Mouse (Mus musculus) CH12.LX (cell line): ENCODE results near the gene Mpp2.

ENCODE experiments used
- CHD2 ChIP-seq: IDR thresholded peaks from 2 replicates; pipeline ENCODE4 v1.6.1; 2011; ENCODE audit warnings: low read length, improper control_type of control experiment
- CTCF ChIP-seq, 2 experiments: IDR thresholded peaks in 1 of 2; conservative IDR thresholded peaks in 1 of 2; 2 replicates each; pipeline ENCODE4 v1.5.1; 2011 to 2012; ENCODE audit warnings: low read depth in 2 of 2, low read length in 2 of 2, improper control_type of control experiment in 1 of 2, inconsistent platforms in 1 of 2, mild to moderate bottlenecking in 1 of 2, moderate library complexity in 1 of 2
- EP300 ChIP-seq: IDR thresholded peaks from 2 replicates; pipeline ENCODE4 v1.6.1; 2011; ENCODE audit warnings: low read length, improper control_type of control experiment
- HCFC1 ChIP-seq: IDR thresholded peaks from 2 replicates; pipeline ENCODE4 v1.6.1; 2012; ENCODE audit warnings: low read depth, mild to moderate bottlenecking, inconsistent platforms, low read length, improper control_type of control experiment
- KAT2A ChIP-seq: IDR thresholded peaks from 2 replicates; pipeline ENCODE4 v1.6.1; 2012; ENCODE audit warnings: low read length, improper control_type of control experiment, inconsistent platforms; ENCODE audit not compliant: insufficient replicate concordance
- MAX ChIP-seq: IDR thresholded peaks from 2 replicates; pipeline ENCODE4 v1.6.1; 2011; ENCODE audit warnings: low read length, improper control_type of control experiment
- POLR2A ChIP-seq: IDR thresholded peaks from 2 replicates; pipeline ENCODE4 v1.6.1; 2011; ENCODE audit warnings: low read depth, mild to moderate bottlenecking, improper control_type of control experiment, low read length
- USF1 ChIP-seq: IDR thresholded peaks from 2 replicates; pipeline ENCODE4 v1.6.1; 2014; ENCODE audit warnings: low read depth, mild to moderate bottlenecking, inconsistent platforms, low read length, improper control_type of control experiment
- ZNF384 ChIP-seq: IDR thresholded peaks from 2 replicates; pipeline ENCODE4 v1.6.1; 2012; ENCODE audit warnings: low read depth, low read length, improper control_type of control experiment, inconsistent platforms

GRCm38 (mm10) chr11:102046607-102047006, 41.7 kb downstream of the Mpp2 start:
- no peak for TF ChIP-seq EP300
- no peak for TF ChIP-seq KAT2A
- no peak for TF ChIP-seq CHD2
- no peak for TF ChIP-seq HCFC1
- TF ChIP-seq CTCF (conservative IDR thresholded peaks at IDR 0.05 in 1 of 2, IDR thresholded peaks at IDR 0.05 in 1 of 2; ENCODE audit: low read depth in 2 of 2, low read length in 2 of 2): no peak
- TF ChIP-seq ZNF384: no peak
- no peak for TF ChIP-seq POLR2A
- no peak for TF ChIP-seq MAX
- no peak for TF ChIP-seq USF1
